Mouse (Mus musculus) neural tube, embryonic 15.5 days (tissue): ENCODE data around the gene Notch3. TPM values are rescaled to one million over a fixed set of nuclear protein-coding genes. Genes with fewer than 3 reads are reported as not detected.
A peak's percentile ranks its signal among the peaks of the same experiment; 100 is the strongest.
"Not testable (repeated sequence)": the region's sequence is repeated elsewhere in the genome, so short reads cannot be mapped to it uniquely, and the experiment has no call there.

Experiments
- ATAC-seq: fragments of 200-750 bp; cut with Nextera tagmentation; 2 replicates; pipeline ENCODE4 v1.8.0; 2017; ENCODE audit warnings: mild to moderate bottlenecking, moderate TSS enrichment, moderate library complexity; ENCODE audit not compliant: low FRiP score
- H3K27ac ChIP-seq: fragments of 300-500 bp; sonication (generic); replicated peaks from 2 replicates; pipeline ENCODE4 v1.5.1; 2015; ENCODE audit warnings: mild to moderate bottlenecking, inconsistent platforms
- H3K27me3 ChIP-seq: fragments of 300-500 bp; sonication (generic); replicated peaks from 2 replicates; pipeline ENCODE4 v1.6.1; 2015; ENCODE audit warnings: inconsistent platforms
- H3K36me3 ChIP-seq: fragments of 300-500 bp; sonication (generic); 2 replicates; pipeline ENCODE4 v1.6.1; 2015; ENCODE audit warnings: inconsistent platforms
- H3K4me1 ChIP-seq: fragments of 300-500 bp; sonication (generic); 2 replicates; pipeline ENCODE4 v1.6.1; 2015; ENCODE audit warnings: inconsistent platforms
- H3K4me2 ChIP-seq: fragments of 300-500 bp; sonication (generic); 2 replicates; pipeline ENCODE4 v1.6.1; 2015; ENCODE audit warnings: inconsistent platforms, mild to moderate bottlenecking, moderate library complexity
- H3K4me3 ChIP-seq: fragments of 300-500 bp; sonication (generic); replicated peaks from 2 replicates; pipeline ENCODE4 v1.5.1; 2015; ENCODE audit warnings: mild to moderate bottlenecking, inconsistent platforms
- H3K9ac ChIP-seq: fragments of 300-500 bp; sonication (generic); replicated peaks from 2 replicates; pipeline ENCODE4 v1.6.1; 2015; ENCODE audit warnings: mild to moderate bottlenecking, inconsistent platforms
- H3K9me3 ChIP-seq: fragments of 300-500 bp; sonication (generic); replicated peaks from 2 replicates; pipeline ENCODE4 v1.6.1; 2016; ENCODE audit warnings: inconsistent platforms
- WGBS: fragments of 180-500 bp; shearing (Covaris S2); methylation state at CpG from one replicate; pipeline ENCODE4 v1.1.7; 2015; ENCODE audit warnings: mixed read lengths; 5-methylcytosine and 5-hydroxymethylcytosine counted together
- polyA plus RNA-seq: library from polyadenylated mRNA; unstranded; fragments of >200 nt; fragmentation: Nextera tagmentation; extraction: Ambion mirVana; gene quantifications from 2 replicates; pipeline ENCODE4 v1.2.1, GENCODE M21; 2015

Gene Notch3
- polyA plus RNA-seq, 1 experiment from 2014 or later, result 6.1 TPM

- H3K4me2 ChIP-seq, result no peak overlapping the region
- H3K9me3 ChIP-seq, result no peaks in the 10 kb centered on the region
- peaks cover 1% of the 10 kb centered on the region; the same call in 1 of the 2 replicates for H3K27me3 ChIP-seq
- no peak overlapping the region for H3K4me3 ChIP-seq
- H3K4me1 ChIP-seq, result no peaks in the 10 kb centered on the region
- ATAC-seq, result no peak
- no peak overlapping the region for H3K9ac ChIP-seq
- H3K36me3 ChIP-seq, result no peaks in the 10 kb centered on the region
- H3K27ac ChIP-seq, result no peak overlapping the region
- WGBS, result 72% methylated on average over 2 of the region's 2 CpGs
Observed at GRCm38 (mm10) chr17:32106358-32106757, 60.3 kb downstream of the Notch3 start.

DNA sequence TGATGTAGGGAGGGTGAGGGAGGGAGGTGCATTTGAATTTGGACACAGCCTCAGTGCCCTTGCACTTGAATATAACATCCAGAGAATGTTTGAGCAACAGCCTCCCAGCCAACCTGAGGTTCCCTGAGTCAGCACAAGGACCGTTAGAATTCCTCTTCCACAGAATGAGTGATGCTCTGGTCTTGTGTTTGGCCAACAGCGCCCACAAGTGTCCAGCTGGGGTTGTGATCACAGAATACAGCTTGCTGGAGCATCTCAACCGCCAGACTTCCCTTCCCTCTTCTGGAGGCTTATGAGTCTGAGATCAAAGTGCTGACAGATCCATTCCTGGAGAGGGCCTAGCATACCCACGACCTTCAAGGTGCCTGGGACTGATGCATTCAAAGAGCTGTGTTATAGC is 63.6 kb downstream of the Notch3 start:
- no peak overlapping the region for H3K4me3 ChIP-seq
- no peak overlapping the region for H3K27ac ChIP-seq
- no peak overlapping the region for H3K9ac ChIP-seq
- H3K4me2 ChIP-seq, result no peak overlapping the region
- ATAC-seq, result no peak
- peaks cover 11% of the 10 kb centered on the region for H3K4me1 ChIP-seq
- 11% methylated on average over 4 of the region's 4 CpGs for WGBS
- H3K9me3 ChIP-seq, result no peaks in the 10 kb centered on the region
- no peaks in the 10 kb centered on the region for H3K36me3 ChIP-seq
- peaks cover 9% of the 10 kb centered on the region; the same call in 1 of the 2 replicates for H3K27me3 ChIP-seq

- ATAC-seq, result peak; percentile 88
- Histone ChIP-seq H3K9me3 (no peaks in the 10 kb centered on the region), H3K4me3 (peak overlapping the region; percentile 53), H3K9ac (peak overlapping the region; percentile 70), H3K4me1 (peaks cover 11% of the 10 kb centered on the region), H3K4me2 (peak overlapping the region; percentile 92), H3K27me3 (peaks cover 12% of the 10 kb centered on the region; the same call in 1 of the 2 replicates), H3K36me3 (no peaks in the 10 kb centered on the region), H3K27ac (no peak overlapping the region)
- 1% methylated on average over 44 of the region's 44 CpGs for WGBS
Observed at GRCm38 (mm10) chr17:32099943-32100586, 66.6 kb downstream of the Notch3 start.

DNA sequence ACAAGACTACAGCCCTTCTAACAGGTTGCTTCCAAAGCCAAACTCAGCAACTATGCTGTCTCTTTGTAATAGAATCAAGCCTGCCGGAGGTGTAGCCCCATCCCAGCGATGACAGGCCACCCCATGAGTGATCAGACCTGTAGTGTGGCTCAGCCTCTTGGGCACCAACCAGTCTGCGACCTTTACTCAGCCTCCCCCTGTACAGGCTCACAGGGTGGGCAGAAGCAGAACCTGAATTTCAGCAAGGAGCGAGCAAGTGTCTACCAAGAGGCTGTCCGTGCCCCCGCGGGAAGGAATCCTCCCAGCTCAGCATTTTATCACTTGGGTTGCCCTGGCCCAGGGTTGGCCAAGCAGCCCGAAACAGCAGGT is 67.1 kb downstream of the Notch3 start:
- H3K36me3 ChIP-seq, result no peaks in the 10 kb centered on the region
- WGBS, result 35% methylated on average over 8 of the region's 8 CpGs
- peaks cover 11% of the 10 kb centered on the region for H3K4me1 ChIP-seq
- no peaks in the 10 kb centered on the region for H3K9me3 ChIP-seq
- peak overlapping the region; percentile 53 for H3K4me3 ChIP-seq
- peak; percentile 43 for ATAC-seq
- peak overlapping the region; percentile 92 for H3K4me2 ChIP-seq
- H3K27me3 ChIP-seq, result peaks cover 12% of the 10 kb centered on the region; the same call in 1 of the 2 replicates
- H3K9ac ChIP-seq, result peak overlapping the region; percentile 70
- H3K27ac ChIP-seq, result no peak overlapping the region

- peaks cover 11% of the 10 kb centered on the region for H3K4me1 ChIP-seq
- not testable (repeated sequence) for H3K27ac ChIP-seq, H3K4me2 ChIP-seq, H3K36me3 ChIP-seq, H3K9me3 ChIP-seq, H3K4me3 ChIP-seq, H3K9ac ChIP-seq, ATAC-seq
- WGBS, result 90% methylated on average over 6 of the region's 6 CpGs
- peaks cover 12% of the 10 kb centered on the region; the same call in 1 of the 2 replicates for H3K27me3 ChIP-seq
Observed at GRCm38 (mm10) chr17:32098905-32099304, 67.7 kb downstream of the Notch3 start.

DNA sequence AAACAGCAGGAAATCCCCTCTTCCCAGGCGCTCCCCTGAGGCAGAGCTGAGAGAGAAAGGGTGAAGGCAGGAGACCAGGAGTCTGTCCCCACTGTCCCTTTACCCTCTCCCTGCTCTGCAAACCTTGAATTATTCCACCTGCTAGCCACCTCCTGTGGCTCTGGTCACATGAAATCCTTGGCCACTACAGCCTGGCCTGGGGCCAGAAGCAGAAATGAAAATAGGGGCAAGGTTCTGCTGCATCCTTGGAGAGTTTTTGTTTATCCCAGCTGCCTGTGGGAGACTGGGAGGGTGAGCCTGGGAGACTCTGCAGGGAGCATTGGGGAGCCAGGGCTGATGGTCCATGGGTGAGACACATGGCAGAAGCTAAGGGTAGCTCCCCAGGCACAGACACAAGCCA is 69.0 kb downstream of the Notch3 start:
- H3K4me2 ChIP-seq, result no peak overlapping the region
- 90% methylated on average over 1 of the region's 1 CpGs for WGBS
- H3K27me3 ChIP-seq, result peaks cover 12% of the 10 kb centered on the region; the same call in 1 of the 2 replicates
- no peaks in the 10 kb centered on the region for H3K9me3 ChIP-seq
- no peak overlapping the region for H3K4me3 ChIP-seq
- no peak for ATAC-seq
- H3K36me3 ChIP-seq, result no peaks in the 10 kb centered on the region
- H3K4me1 ChIP-seq, result peaks cover 11% of the 10 kb centered on the region
- no peak overlapping the region for H3K27ac ChIP-seq
- no peak overlapping the region for H3K9ac ChIP-seq

DNA sequence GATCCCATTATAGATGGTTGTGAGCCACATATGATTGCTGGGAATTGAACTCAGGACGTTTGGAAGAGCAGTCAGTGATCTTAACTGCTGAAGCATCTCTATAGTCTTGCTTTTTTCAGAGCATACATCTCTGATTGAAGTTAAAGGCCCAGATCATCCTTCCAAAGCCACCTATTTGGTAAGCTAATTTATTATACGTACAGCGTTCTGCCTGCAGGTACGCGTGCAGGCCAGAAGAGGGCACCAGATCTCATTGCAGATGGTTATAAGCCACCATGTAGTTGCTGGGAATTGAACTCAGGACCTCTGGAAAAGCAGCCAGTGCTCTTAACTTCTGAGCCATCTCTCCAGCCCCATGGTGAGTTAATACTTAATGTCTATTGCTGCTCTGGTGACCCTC is 73.8 kb downstream of the Notch3 start:
- ATAC-seq, result no peak
- Histone ChIP-seq H3K27ac (no peak overlapping the region), H3K36me3 (no peaks in the 10 kb centered on the region), H3K4me1 (peaks cover 24% of the 10 kb centered on the region), H3K9me3 (no peaks in the 10 kb centered on the region), H3K27me3 (0 out of 2 replicates have a peak, but pooled peaks cover 3% of the 10 kb centered on the region), H3K4me3 (no peak overlapping the region), H3K4me2 (no peak overlapping the region), H3K9ac (no peak overlapping the region)
- 87% methylated on average over 5 of the region's 5 CpGs for WGBS

GRCm38 (mm10) chr17:32092241-32092619 is 74.4 kb downstream of the Notch3 start:
- WGBS, result 97% methylated on average over 1 of the region's 1 CpGs
- Histone ChIP-seq H3K27me3 (no peaks in the 10 kb centered on the region), H3K9ac (no peak overlapping the region), H3K27ac (0 out of 2 replicates have a peak overlapping the region, but pooled peaks have one; percentile 77), H3K4me2 (peak overlapping the region; percentile 54; the same call in 1 of the 2 replicates), H3K36me3 (no peaks in the 10 kb centered on the region), H3K4me1 (peaks cover 24% of the 10 kb centered on the region), H3K9me3 (no peaks in the 10 kb centered on the region), H3K4me3 (no peak overlapping the region)
- ATAC-seq, result no peak

- peak; percentile 94 for ATAC-seq
- Histone ChIP-seq H3K27ac (peak overlapping the region; percentile 77), H3K9ac (peak overlapping the region; percentile 42), H3K4me1 (peaks cover 24% of the 10 kb centered on the region), H3K4me2 (peak overlapping the region; percentile 54), H3K4me3 (peak overlapping the region; percentile 24)
- H3K27me3 ChIP-seq, H3K36me3 ChIP-seq, H3K9me3 ChIP-seq: not testable (repeated sequence)
- 6% methylated on average over 14 of the region's 16 CpGs for WGBS
Observed at GRCm38 (mm10) chr17:32091364-32092240, 75.0 kb downstream of the Notch3 start.

DNA sequence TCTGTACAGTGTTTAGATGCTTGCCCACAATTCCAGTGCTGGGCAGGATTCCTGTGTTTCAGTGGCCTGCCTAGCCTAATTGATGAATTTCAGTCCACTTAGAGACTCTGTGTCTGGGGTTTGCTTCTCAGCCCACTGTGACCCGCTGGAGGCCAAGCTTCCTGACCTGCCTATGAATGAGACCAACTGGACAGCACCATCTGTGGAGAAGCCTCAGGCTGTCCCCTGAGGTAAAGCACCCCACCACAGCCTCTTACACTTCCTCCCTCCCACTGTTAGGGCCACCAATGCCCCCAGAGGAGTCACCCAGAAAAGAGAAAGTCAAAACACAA is 75.7 kb downstream of the Notch3 start:
- Histone ChIP-seq H3K36me3 (no peaks in the 10 kb centered on the region), H3K4me3 (peak overlapping the region; percentile 24), H3K27me3 (no peaks in the 10 kb centered on the region), H3K9ac (no peak overlapping the region), H3K9me3 (no peaks in the 10 kb centered on the region), H3K4me1 (peaks cover 24% of the 10 kb centered on the region), H3K27ac (peak overlapping the region; percentile 77), H3K4me2 (peak overlapping the region; percentile 54)
- peak; percentile 35; the same call in 1 of the 2 replicates for ATAC-seq
- WGBS, result 26% methylated on average over 1 of the region's 1 CpGs

DNA sequence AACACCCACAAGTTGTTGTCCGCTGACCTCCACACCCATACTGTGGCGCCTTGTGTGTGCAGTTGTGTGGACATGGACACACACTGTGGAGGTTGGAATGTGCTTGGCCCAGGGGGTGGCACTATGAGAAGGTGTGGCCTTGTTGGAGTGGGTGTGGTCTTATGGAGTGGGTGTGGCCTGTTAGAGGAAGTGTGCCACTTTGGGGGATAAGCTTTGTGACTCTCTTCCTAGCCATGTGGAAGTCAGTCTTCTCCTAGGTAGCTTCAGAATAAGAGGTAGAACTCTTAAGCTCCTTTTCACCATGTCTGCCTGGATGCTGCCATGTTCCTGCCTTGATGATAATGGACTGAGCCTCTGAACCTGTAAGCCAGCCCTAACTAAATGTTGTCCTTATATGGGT is 79.6 kb downstream of the Notch3 start:
- no peak overlapping the region for H3K4me3 ChIP-seq
- WGBS, result 96% methylated on average over 2 of the region's 2 CpGs
- no peaks in the 10 kb centered on the region for H3K36me3 ChIP-seq
- H3K27me3 ChIP-seq, result no peaks in the 10 kb centered on the region
- no peak overlapping the region for H3K9ac ChIP-seq
- no peak overlapping the region for H3K4me2 ChIP-seq
- no peaks in the 10 kb centered on the region for H3K9me3 ChIP-seq
- H3K27ac ChIP-seq, result no peak overlapping the region
- peaks cover 19% of the 10 kb centered on the region for H3K4me1 ChIP-seq
- no peak for ATAC-seq

- no peaks in the 10 kb centered on the region for H3K9me3 ChIP-seq
- 96% methylated on average over 2 of the region's 2 CpGs for WGBS
- H3K4me3 ChIP-seq, result no peak overlapping the region
- no peak overlapping the region for H3K4me2 ChIP-seq
- no peaks in the 10 kb centered on the region for H3K27me3 ChIP-seq
- no peak for ATAC-seq
- no peak overlapping the region for H3K9ac ChIP-seq
- no peak overlapping the region for H3K27ac ChIP-seq
- no peaks in the 10 kb centered on the region for H3K4me1 ChIP-seq
- H3K36me3 ChIP-seq, result no peaks in the 10 kb centered on the region
Observed at GRCm38 (mm10) chr17:32083351-32083750, 83.3 kb downstream of the Notch3 start.
